ENCODE assay signal across 10 mouse cellular contexts in the genomic region with DNA sequence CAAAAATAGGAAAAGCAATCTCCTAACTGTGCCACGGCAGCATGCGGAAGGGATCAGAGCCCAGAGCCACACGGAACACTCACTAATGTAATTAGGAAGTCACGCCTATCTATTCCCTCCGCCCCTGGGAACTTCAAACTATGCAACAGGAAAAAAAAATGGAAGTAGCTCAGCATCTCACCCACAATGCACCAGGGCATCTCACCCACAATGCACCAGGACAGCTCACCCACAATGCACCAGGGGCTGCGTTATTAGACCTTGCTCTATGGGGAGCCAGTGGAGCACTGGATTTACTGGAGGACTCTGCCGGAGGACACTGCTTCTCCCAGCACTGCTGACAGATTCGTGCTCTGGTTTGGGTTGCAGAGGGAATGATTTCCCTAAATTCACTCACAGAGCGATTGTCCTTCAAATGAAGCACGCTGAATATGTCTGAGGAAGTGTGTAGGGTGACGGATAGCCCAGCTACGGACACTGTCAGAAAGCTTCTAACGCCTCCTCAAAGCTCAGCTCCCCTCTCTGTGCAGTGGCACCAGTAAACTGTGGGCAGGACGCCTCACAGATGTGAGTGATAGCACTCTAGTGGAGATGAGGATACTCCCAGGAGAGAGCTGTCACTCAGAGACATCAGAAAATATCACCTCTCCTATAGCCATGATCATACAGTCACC. TPM values are rescaled to one million over a fixed set of nuclear protein-coding genes. Genes with fewer than 3 reads are reported as not detected.
A peak's percentile ranks its signal among the peaks of the same experiment; 100 is the strongest.
DNase-seq lines count a peak whose midpoint lies in the region; ATAC-seq and TF ChIP-seq lines count a peak whose summit lies in the region.
"Had no signal": no experiment of that assay in that cellular context is flagged by ENCODE, and none has a peak within 500 bp of the region (broad histone marks: within the 10 kb centered on the region; RNA-seq: fewer than 3 reads in every experiment).

No protein-coding gene starts in this region.

- ATAC-seq in intestine, embryonic 14.5 days (replicated peaks; ENCODE audit: low FRiP score, low TSS enrichment, low read depth), result no peak
- ATAC-seq in intestine, postnatal 0 days, result no peak
- ATAC-seq in embryonic facial prominence, embryonic 14.5 days (ENCODE audit: low read depth), result peak; percentile 12; the same call in 1 of the 2 replicates
- ATAC-seq in midbrain, embryonic 13.5 days, result peak; percentile 60

- no peak overlapping the region for H3K4me3 ChIP-seq in intestine, embryonic 14.5 days (ENCODE audit: low read depth, low read length)
- H3K4me3 ChIP-seq in intestine, postnatal 0 days (ENCODE audit: low read depth, low read length), result no peak overlapping the region
- H3K4me3 ChIP-seq in embryonic facial prominence, embryonic 14.5 days (ENCODE audit: low read depth, low read length), result no peak overlapping the region
- H3K4me3 ChIP-seq in midbrain, embryonic 13.5 days (replicated peaks), result no peak overlapping the region
- H3K4me3 ChIP-seq: neural tube, embryonic 12.5 days had no signal

- H3K36me3 ChIP-seq in intestine, embryonic 14.5 days (ENCODE audit: control insufficient read depth, insufficient read depth, low read length), result no peaks in the 10 kb centered on the region
- no peaks in the 10 kb centered on the region for H3K36me3 ChIP-seq in intestine, postnatal 0 days (ENCODE audit: control insufficient read depth, insufficient read depth)
- no peaks in the 10 kb centered on the region for H3K36me3 ChIP-seq in embryonic facial prominence, embryonic 14.5 days (ENCODE audit: control insufficient read depth, insufficient read depth, low read length)
- H3K36me3 ChIP-seq in midbrain, embryonic 13.5 days, result no peaks in the 10 kb centered on the region
- H3K36me3 ChIP-seq: G1E; neural tube, embryonic 12.5 days had no signal

- WGBS in intestine, embryonic 14.5 days, result 72% methylated on average over 14 of the region's 14 CpGs
- 70% methylated on average over 14 of the region's 14 CpGs for WGBS in intestine, postnatal 0 days
- WGBS in embryonic facial prominence, embryonic 14.5 days, result 71% methylated on average over 14 of the region's 14 CpGs
- 76% methylated on average over 14 of the region's 14 CpGs for WGBS in midbrain, embryonic 13.5 days

- no peak overlapping the region for H3K9ac ChIP-seq in intestine, embryonic 14.5 days (ENCODE audit: low read length)
- H3K9ac ChIP-seq in intestine, postnatal 0 days (ENCODE audit: low read depth, low read length), result no peak overlapping the region
- no peak overlapping the region for H3K9ac ChIP-seq in embryonic facial prominence, embryonic 14.5 days (ENCODE audit: low read depth, low read length)
- H3K9ac ChIP-seq in midbrain, embryonic 13.5 days (replicated peaks), result no peak overlapping the region
- H3K9ac ChIP-seq: neural tube, embryonic 12.5 days had no signal

- 0 out of 2 replicates have a peak, but pooled peaks cover 2% of the 10 kb centered on the region for H3K9me3 ChIP-seq in intestine, embryonic 14.5 days (ENCODE audit: control insufficient read depth, low read length)
- H3K9me3 ChIP-seq in intestine, postnatal 0 days (ENCODE audit: control insufficient read depth), result no peaks in the 10 kb centered on the region
- peaks cover 5% of the 10 kb centered on the region; the same call in 1 of the 2 replicates for H3K9me3 ChIP-seq in embryonic facial prominence, embryonic 14.5 days (ENCODE audit: control insufficient read depth, low read length)
- peaks cover 5% of the 10 kb centered on the region; the same call in 1 of the 2 replicates for H3K9me3 ChIP-seq in midbrain, embryonic 13.5 days
- H3K9me3 ChIP-seq: neural tube, embryonic 12.5 days had no signal

- peak; percentile 20 to 31 for DNase-seq in cerebellum, postnatal 14 days
- DNase-seq in cerebellum, adult 8-10 months, result no peak
- DNase-seq in intestine, embryonic 14.5 days (ENCODE audit: low spot score), result no peak
- peak; percentile 71 for DNase-seq in embryonic facial prominence, embryonic 14.5 days (ENCODE audit: low spot score)
- DNase-seq in thymus, postnatal 4 days, result no peak
- DNase-seq in right cerebral cortex, adult 18-20 months, result no peak

- H3K4me1 ChIP-seq in intestine, embryonic 14.5 days (replicated peaks; ENCODE audit: control insufficient read depth, insufficient read depth, low read length), result peaks cover 9% of the 10 kb centered on the region; the same call in 1 of the 2 replicates
- no peaks in the 10 kb centered on the region for H3K4me1 ChIP-seq in intestine, postnatal 0 days (replicated peaks; ENCODE audit: control insufficient read depth, insufficient read depth, low read length)
- H3K4me1 ChIP-seq in embryonic facial prominence, embryonic 14.5 days (ENCODE audit: control insufficient read depth, insufficient read depth, low read length), result peaks cover 13% of the 10 kb centered on the region; the same call in 1 of the 2 replicates
- H3K4me1 ChIP-seq in midbrain, embryonic 13.5 days (replicated peaks), result peaks cover 17% of the 10 kb centered on the region

- H3K27ac ChIP-seq in intestine, embryonic 14.5 days (ENCODE audit: low read depth), result 0 out of 2 replicates have a peak overlapping the region, but pooled peaks have one; percentile 6
- no peak overlapping the region for H3K27ac ChIP-seq in intestine, postnatal 0 days (ENCODE audit: low read depth, low read length)
- peak overlapping the region; percentile 67; the same call in 1 of the 2 replicates for H3K27ac ChIP-seq in embryonic facial prominence, embryonic 14.5 days (replicated peaks; ENCODE audit: low read depth, low read length)
- H3K27ac ChIP-seq in midbrain, embryonic 13.5 days, result no peak overlapping the region; the same call in 1 of the 2 replicates
- H3K27ac ChIP-seq: neural tube, embryonic 12.5 days had no signal

- H3K4me2 ChIP-seq in intestine, embryonic 14.5 days (ENCODE audit: low read length), result no peak overlapping the region
- H3K4me2 ChIP-seq in intestine, postnatal 0 days (replicated peaks; ENCODE audit: low read depth), result no peak overlapping the region
- H3K4me2 ChIP-seq in embryonic facial prominence, embryonic 14.5 days (ENCODE audit: low read depth, low read length), result peak overlapping the region; percentile 1; the same call in 1 of the 2 replicates
- H3K4me2 ChIP-seq in midbrain, embryonic 13.5 days (replicated peaks), result no peak overlapping the region
- H3K4me2 ChIP-seq: neural tube, embryonic 12.5 days had no signal

- H3K27me3 ChIP-seq in intestine, embryonic 14.5 days (replicated peaks; ENCODE audit: control insufficient read depth, insufficient read depth, low read length), result no peaks in the 10 kb centered on the region
- H3K27me3 ChIP-seq in intestine, postnatal 0 days (replicated peaks; ENCODE audit: control insufficient read depth, insufficient read depth, low read length), result no peaks in the 10 kb centered on the region
- no peaks in the 10 kb centered on the region for H3K27me3 ChIP-seq in embryonic facial prominence, embryonic 14.5 days (replicated peaks; ENCODE audit: control insufficient read depth, insufficient read depth, low read length)
- H3K27me3 ChIP-seq in midbrain, embryonic 13.5 days, result no peaks in the 10 kb centered on the region
- H3K27me3 ChIP-seq: neural tube, embryonic 12.5 days had no signal

- TF ChIP-seq CTCF in intestine, postnatal 0 days (IDR thresholded peaks at IDR 0.05; ENCODE audit: low read depth), result no peak

RNA-seq across cellular contexts. Expression of gene Mbnl2, which starts 51.8 kb away (rescaled TPM):
- polyA plus RNA-seq in intestine, embryonic 14.5 days (2014; fragmentation: Nextera tagmentation; extraction: Ambion mirVana), result 111 and 118 TPM in 2 replicates
- polyA plus RNA-seq in intestine, postnatal 0 days (2015; fragmentation: Nextera tagmentation; extraction: Ambion mirVana), result 94.4 and 99.0 TPM in 2 replicates
- polyA plus RNA-seq in embryonic facial prominence, embryonic 14.5 days (2014; fragmentation: Nextera tagmentation; extraction: Ambion mirVana), result 157 and 162 TPM in 2 replicates
- 17.2 and 17.6 TPM in 2 replicates for polyA plus RNA-seq in midbrain, embryonic 13.5 days (2015; fragmentation: Nextera tagmentation; extraction: Ambion mirVana)

Comparison
In these comparisons a context has a peak if more than half of its experiments do, and no peak if none do; other contexts are left out.
1. DNase-seq: peak in cerebellum, postnatal 14 days (2 of 2) and embryonic facial prominence, embryonic 14.5 days (single experiment); none in cerebellum, adult 8-10 months (single experiment), intestine, embryonic 14.5 days (single experiment), thymus, postnatal 4 days (single experiment) and right cerebral cortex, adult 18-20 months (single experiment).
2. H3K27ac ChIP-seq: peak in intestine, embryonic 14.5 days (single experiment) and embryonic facial prominence, embryonic 14.5 days (single experiment); none in intestine, postnatal 0 days (single experiment) and midbrain, embryonic 13.5 days (single experiment).
3. ATAC-seq: peak in embryonic facial prominence, embryonic 14.5 days (single experiment) and midbrain, embryonic 13.5 days (single experiment); none in intestine, embryonic 14.5 days (single experiment) and intestine, postnatal 0 days (single experiment).